Mouse (Mus musculus) spleen, adult 12 weeks (tissue): ENCODE results near the gene Flvcr2.
"Not testable (repeated sequence)": the region's sequence is repeated elsewhere in the genome, so short reads cannot be mapped to it uniquely, and the experiment has no call there.

Experiments used
- DNase-seq: peaks from one replicate; pipeline ENCODE4 v3.0.0; 2022; ENCODE audit warnings: low spot score

Gene Flvcr2

GRCm38 (mm10) chr12:85745827-85746695 lies at the start of gene Flvcr2:
TSS of gene Flvcr2 (plus strand) at chr12:85746539.
- DNase-seq = no peak

GRCm38 (mm10) chr12:85698179-85698578 lies 48.2 kb upstream of the Flvcr2 start:
- not testable (repeated sequence) for DNase-seq

DNA sequence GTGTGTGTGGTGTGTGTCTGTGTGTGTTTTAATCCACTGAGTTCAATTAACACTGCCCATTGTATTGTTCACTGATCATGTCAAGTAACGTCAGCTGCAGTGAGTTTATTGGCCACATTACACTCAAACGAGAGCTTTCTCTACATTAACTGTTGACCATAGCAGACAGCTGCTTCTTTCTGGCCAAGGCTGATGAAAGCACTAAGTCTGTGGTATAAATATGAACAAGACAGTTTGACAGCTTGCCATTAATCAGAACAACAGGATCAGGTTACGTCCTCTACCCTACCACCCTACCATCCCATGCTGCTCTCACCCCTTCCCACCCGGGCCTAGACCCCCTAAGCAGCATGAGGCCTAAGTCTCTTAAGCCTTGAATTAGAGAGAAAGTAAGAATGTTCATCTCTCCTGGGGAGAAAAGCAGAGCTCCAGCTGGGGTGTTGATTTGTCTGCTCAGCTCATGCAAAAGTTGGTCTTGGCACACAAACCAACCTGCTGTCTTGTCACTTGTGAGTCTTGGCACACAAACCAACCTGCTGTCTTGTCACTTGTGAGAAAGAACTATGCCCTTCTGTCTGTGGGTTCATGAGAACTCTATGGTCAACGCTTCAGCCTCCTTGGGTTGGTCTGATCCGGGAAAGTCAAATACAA lies 46.0 kb upstream of the Flvcr2 start:
- DNase-seq = no peak

- DNase-seq = no peak
These were observed 45.5 kb upstream of the Flvcr2 start for GRCm38 (mm10) chr12:85700842-85701223.

GRCm38 (mm10) chr12:85702166-85703055 lies 43.9 kb upstream of the Flvcr2 start:
- DNase-seq = no peak

DNA sequence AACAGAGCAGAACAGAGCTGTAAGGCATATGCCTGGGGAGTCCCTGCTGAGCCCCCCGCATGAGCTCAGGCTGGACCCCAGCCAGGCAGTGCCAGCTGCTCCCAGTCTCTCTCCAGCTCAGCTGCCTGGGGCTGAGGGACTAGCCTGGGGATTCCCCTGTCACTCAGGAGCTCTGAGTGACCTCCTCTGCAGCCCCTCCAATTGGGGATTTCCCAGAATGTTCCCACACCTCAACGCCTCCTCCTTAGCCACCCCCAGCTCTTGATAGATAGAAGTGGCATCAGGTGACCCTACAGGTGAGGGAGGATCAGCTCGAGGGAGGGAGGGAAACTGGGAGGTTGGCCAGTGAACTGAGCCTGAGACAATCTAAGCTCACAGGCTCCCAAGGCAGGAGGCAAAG lies 42.8 kb upstream of the Flvcr2 start:
- DNase-seq = no peak

- DNase-seq = no peak
These were observed 41.8 kb upstream of the Flvcr2 start for GRCm38 (mm10) chr12:85704566-85704965.

- DNase-seq = peak; percentile 61
These were observed 41.1 kb upstream of the Flvcr2 start for GRCm38 (mm10) chr12:85705002-85705830.

- no peak for DNase-seq
These were observed 40.4 kb upstream of the Flvcr2 start for GRCm38 (mm10) chr12:85705831-85706530.

DNA sequence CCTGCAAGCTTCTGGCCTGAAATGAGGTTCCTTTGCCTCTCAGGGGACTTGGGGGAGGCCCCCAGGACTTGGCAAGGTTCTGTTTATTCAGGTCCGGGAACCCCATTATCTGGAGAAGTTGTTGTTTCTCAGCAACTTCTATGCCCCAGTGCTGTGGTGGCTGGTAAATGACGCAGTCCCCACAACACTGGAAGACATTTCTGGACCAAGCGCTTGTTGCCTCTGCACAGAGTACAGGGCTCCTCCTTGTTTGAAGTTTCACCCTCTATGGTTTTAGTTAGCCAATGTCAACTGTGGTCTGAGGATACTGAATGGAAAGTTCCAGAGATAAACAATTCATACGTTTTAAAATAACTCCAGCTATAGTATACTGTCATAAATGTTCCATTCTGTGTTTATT lies 39.4 kb upstream of the Flvcr2 start:
- no peak for DNase-seq

DNA sequence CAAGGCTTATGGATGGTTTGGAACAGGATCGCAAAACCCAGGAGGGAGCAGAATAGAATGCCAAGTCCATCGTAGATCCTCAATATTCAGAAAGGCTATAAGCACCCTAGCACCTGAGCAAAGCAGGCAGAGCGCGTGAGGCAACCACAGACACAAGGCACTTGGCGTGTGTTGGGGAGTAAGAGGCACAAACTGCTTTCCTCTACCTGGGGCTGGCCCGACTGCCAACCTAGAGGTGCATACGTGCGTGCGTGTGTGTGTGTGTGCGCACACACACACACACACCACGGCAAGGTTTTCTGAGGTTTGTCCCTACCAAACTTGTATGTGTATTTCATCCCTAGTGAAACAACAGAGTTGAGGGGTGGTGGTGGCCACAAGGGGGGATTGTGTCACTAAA lies 38.9 kb upstream of the Flvcr2 start:
- DNase-seq = no peak

- DNase-seq = no peak
These were observed 37.8 kb upstream of the Flvcr2 start for GRCm38 (mm10) chr12:85708556-85708955.

DNA sequence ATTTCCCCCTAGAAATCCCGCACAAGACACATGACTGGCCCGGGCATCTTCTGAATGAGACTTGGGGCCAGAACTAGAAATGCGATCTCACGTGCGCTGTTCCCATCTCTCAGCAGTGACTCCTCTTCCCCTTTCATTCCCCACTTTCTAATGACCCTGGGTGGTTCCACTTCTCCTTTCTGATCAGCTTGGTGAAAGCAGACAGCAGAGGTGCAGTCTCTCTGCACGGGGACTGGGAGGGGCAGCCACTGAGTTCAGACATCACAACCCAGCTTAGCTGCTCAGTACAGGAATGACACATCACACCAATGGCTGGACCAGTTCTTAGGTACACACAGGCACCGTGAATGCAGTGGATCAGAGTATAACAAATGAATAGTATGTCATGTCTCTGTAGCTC lies 35.6 kb upstream of the Flvcr2 start:
- peak; percentile 19 for DNase-seq

DNA sequence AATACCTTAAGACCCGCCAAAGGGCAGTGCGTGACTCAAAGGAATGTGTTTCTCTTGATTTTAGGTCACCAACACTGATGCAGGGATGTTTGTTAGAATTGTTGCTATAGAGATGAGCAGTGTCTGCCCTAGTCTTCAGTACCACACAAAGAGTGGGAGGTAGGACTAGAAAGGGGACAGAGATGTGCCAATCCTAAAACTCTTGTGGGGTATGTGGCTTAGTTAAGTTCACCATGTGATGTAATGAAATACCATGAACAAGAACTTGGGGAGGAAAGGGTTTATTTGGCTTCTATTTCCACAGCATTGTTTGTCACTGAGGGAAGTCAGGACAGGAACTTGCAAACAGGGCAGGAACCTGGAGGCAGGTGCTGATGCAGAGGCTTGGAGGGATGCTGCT lies 33.8 kb upstream of the Flvcr2 start:
- no peak for DNase-seq

DNA sequence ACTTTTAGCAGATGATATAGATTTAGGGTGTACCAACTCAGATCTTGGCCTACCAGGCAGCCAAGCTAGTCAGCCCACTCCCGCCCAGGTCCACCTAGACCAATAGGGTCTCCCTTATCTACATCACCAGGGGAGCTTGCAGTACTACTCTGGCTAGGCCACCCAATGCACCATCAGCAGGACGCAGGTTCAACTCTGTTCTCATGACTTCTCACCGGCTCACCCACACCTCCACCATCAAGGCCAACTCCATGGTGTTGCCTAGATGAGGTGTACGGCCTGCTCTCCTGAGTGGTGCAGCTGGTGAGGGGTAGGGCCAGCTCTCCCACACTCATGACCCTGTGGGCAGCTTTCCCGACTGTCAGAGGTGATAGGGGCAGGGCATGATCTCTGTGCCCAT lies 32.2 kb upstream of the Flvcr2 start:
- DNase-seq = no peak

DNA sequence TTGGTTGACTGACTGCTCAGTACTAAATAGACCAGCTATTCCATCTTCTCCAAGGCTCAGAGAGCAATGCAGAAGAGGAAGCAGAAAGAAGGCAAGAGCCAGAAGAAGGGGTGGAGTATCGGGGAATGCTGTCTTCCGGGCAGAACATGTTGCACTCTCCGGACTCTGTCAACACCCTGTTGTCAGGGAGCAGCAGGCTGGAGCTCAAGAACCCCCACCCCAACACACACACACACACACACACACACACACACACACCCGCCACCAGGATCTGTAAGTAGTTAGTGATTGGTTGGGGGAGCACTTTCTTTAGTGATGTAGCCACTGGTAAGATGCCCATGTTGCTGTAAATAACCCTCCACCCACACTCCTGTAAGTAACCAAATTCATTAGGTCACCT lies 21.0 kb upstream of the Flvcr2 start:
- no peak for DNase-seq

DNA sequence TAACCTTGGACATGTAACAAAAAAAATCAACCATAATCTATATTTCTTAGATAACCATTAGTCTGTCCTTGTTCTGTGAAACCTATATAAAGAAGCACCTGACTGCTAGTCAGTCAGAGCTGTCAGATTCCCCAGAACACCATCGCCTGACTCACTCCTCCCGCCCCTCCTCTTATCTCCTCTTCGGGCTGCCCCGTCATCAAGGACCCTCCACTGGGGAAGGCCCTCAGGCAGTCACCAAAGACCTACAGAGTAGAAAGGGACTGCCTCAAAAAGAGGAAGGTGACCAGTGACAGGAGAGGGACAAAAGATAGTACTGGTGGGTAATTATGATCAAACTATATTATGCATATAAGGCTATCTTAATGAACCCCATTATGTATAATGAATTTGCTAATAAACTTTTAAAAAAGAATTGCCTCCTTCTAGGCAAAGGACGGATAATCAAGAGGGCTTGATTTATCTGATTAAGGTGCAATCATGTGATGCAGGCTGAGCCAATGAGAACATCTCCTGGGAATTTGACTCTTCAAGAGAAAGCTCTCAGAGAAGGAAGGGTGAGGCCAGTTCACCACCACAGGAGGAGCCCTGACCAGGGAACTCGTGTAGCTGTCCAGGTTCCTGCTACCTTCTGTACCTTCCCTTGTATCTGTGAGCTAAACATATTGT lies 19.5 kb upstream of the Flvcr2 start:
- no peak for DNase-seq

GRCm38 (mm10) chr12:85728181-85728580 lies 18.2 kb upstream of the Flvcr2 start:
- no peak for DNase-seq

- peak; percentile 30 for DNase-seq
These were observed 17.1 kb upstream of the Flvcr2 start for GRCm38 (mm10) chr12:85729022-85729944.
